Mouse (Mus musculus): ENCODE measurements around the gene Spocd1.
"Not testable (repeated sequence)": the region's sequence is repeated elsewhere in the genome, so short reads cannot be mapped to it uniquely, and the experiment has no call there.

Spocd1 gene

DNA sequence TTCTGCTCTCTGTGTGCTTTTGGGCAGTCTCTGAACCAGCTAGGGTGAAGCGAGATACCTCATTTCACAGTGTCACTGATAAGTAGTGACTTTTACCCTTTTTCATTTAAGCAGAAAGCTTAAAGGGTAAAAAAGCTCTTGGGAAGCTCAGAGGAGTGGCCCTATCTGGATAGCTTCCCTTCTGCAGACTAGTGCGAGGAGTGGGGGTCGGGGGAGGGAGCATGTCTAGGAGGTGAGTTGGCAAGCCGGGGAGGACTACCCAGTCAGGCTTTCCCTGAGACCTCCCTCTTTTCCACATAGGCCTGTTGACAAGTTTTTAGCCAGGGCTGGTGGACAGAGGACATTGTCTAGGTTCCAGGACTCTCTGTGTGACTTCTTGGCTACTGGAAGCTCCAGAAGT lies at the start of gene Spocd1:
Gene Spocd1, plus strand, starts transcription at position 301 of the 400 bp plus-strand sequence.
- DNase-seq (ENCODE audit: low read depth in 2 of 2, low spot score in 2 of 2): no peak

GRCm38 (mm10) chr4:129880615-129881014 lies 48.4 kb upstream of the Spocd1 start:
- DNase-seq (ENCODE audit: low read depth in 2 of 2, low spot score in 2 of 2): no peak

- DNase-seq (ENCODE audit: low read depth in 2 of 2, low spot score in 2 of 2): no peak
These were observed 47.4 kb upstream of the Spocd1 start for GRCm38 (mm10) chr4:129881661-129882060.

DNA sequence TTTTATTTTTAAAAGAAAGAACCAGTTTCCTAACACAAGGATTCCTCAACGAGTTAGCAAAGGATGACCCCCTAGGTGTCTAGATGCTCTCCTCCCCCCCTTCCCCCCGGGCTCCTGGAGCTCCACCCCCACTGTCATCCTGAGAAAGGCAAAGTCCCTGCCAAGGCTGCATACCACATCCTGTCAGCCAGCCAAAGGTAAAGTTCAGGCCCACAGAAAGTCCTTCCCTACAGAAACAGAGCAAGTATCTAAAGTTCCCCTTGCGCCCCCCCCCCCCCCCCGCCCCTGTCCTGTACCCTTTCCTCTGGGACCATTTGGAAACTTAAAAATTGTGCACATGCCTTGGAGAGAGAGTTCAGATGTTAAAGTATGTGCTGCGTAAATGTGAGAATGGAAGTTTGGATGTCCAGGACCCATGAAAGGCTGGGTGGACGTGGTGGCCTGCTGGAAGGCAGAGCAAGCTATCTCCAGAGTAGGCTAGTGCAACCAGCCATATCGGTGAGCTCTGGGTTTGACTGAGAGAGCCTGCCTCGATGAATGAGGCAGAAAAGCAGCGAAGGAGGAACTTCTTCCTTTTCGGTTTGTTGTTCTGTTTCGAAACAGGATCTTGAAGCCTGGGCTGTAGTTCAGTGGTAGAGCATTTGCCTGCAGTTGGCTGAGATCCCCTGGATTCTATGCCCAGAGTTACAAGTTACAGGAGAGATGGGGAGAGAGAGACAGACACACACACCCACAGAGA lies 46.3 kb upstream of the Spocd1 start:
- DNase-seq (ENCODE audit: low read depth in 2 of 2, low spot score in 2 of 2): peak; percentile 34 to 50

DNA sequence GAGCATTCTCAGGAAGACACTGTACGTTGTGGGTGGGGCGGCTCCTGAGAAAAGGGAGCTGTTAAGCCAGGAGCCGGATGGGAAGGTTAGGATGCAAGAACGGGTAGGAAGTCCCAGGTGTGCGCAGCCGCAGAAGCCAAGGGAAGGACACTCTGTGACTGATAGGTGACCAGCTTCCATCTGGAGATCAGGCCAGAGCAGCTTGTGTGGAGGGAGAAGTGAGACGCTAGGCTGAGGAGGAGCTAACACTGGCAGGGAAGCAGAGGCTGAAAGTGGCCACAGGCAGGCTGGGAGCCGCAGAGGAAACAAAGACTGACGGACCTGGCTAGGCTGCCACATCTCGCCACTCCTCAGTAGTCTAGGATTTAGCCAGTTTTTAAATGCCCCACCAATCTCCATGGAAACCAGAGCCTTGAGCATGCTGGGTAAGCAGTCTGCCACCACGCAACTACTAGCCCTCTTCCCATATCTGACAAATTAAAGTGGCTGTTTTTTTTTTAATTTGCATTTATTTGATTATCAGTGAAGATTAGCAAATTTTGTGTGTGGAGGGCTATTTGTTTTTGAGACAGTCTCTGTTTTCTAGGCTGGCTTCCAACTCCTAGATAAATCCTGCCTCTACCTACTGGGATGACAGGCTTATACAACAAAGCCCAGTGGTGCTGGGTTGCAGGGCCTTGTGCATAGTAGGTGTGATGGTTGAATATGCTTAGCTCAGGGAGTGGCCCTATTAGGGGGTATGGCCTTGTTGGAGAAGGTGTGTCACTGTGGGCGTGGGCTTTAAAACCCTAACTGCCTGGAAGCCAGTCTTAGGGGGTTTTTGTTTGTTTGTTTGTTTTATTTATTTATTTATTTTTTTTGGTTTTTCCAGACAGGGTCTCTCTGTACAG lies 44.8 kb upstream of the Spocd1 start:
- no peak for DNase-seq (ENCODE audit: low read depth in 2 of 2, low spot score in 2 of 2)

- DNase-seq (ENCODE audit: low read depth in 2 of 2, low spot score in 2 of 2): no peak
These were observed 39.4 kb upstream of the Spocd1 start for GRCm38 (mm10) chr4:129889661-129890060.

DNA sequence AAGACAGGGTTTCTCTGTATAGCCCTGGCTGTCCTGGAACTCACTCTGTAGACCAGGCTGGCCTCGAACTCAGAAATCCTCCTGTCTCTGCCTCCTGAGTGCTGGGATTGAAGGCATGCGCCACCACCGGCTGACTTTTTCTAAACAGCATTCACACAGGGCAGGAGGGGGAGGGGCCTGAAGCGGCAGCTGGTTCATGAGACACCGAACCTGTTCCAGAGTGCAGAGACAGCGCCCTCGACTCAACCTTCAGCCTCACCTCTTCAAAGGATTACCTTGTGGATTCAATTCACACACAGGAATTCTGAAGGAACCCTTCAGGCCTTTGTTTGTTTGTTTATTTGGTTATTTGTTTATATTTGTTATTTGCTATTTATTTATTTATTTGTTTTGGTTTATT lies 39.0 kb upstream of the Spocd1 start:
- DNase-seq (ENCODE audit: low read depth in 2 of 2, low spot score in 2 of 2): no peak

DNA sequence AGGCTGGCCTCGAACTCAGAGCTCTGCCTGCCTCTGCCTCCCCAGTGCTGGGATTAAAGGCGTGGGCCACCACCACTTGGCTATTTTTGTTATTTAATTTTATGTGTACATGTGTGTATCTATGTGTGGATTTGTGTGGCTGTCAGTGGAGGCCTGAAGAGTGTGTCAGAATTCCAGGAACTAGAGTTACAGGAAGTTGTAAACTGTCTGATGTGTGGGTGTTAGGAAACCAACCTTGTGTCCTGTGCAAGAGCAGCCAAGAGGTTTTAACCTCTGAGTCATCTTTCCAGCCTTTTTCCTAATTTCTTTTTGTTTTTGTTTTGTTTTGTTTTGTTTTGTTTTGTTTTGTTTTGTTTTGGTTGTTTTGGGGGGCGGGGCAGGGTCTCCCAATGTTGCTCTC lies 34.2 kb upstream of the Spocd1 start:
- no peak for DNase-seq (ENCODE audit: low read depth in 2 of 2, low spot score in 2 of 2)

DNA sequence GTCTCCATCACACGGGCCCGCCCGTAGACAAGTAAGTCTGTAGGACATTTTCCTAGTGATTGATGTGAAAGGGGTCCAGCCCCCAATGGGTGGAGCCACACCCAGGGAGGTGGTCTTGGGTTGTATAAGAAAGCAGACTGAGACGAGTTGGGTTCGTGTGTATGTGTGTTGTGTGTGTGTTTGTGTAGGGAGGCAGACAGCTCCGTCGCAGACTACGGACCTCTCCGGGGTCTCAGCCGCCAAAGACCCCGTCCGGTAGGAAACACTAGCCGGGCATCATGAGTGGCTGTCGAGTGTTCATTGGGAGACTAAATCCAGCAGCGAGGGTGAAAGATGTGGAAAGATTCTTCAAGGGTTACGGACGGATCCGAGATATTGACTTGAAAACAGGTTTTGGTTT lies 30.2 kb upstream of the Spocd1 start:
- not testable (repeated sequence) for DNase-seq (ENCODE audit: low read depth in 2 of 2, low spot score in 2 of 2)

- DNase-seq (ENCODE audit: low read depth in 2 of 2, low spot score in 2 of 2): no peak
These were observed 26.7 kb upstream of the Spocd1 start for GRCm38 (mm10) chr4:129902394-129902793.

- no peak for DNase-seq (ENCODE audit: low read depth in 2 of 2, low spot score in 2 of 2)
These were observed 25.5 kb upstream of the Spocd1 start for GRCm38 (mm10) chr4:129903577-129903976.

DNA sequence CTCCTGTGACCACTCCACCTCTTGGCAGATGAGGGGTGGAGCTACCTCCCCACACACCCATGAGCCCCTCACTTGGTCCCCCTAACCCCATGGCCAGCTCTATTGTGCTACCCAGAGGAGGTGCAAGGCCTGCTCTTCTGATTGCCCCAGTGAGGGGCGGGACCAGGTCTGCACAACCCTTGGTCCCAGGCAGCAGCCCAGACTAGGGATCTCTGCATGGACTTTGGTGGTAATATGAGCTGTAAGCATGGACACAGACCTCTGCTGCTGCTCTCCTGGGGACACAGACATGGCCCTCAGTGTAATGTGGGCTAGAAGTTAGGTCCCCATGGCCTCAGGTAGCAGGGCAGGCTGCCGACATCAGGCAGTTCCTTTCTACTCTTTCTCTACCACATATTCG lies 24.0 kb upstream of the Spocd1 start:
- DNase-seq (ENCODE audit: low read depth in 2 of 2, low spot score in 2 of 2): no peak

GRCm38 (mm10) chr4:129906016-129906415 lies 23.0 kb upstream of the Spocd1 start:
- DNase-seq (ENCODE audit: low read depth in 2 of 2, low spot score in 2 of 2): no peak

DNA sequence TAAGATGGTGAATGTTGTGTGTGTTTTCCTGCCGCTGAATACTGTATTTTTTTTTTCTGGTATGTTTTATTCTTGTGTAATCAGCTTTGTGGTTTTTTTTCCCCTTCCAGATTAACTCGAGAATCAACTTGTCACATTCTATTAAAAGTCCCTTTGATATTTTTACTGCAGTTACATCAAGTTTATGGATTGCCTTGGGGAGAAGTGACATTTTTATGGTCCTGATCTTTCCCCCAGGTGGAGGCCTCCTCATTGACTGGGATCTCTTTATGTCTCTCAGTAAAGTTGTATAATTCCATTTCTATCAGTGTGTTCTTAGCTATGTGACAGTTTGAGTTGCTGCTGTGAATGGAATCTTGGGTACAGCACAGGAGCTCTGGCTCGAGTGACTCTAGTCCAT lies 20.2 kb upstream of the Spocd1 start:
- no peak for DNase-seq (ENCODE audit: low read depth in 2 of 2, low spot score in 2 of 2)

GRCm38 (mm10) chr4:129909261-129909731 lies 19.8 kb upstream of the Spocd1 start:
- DNase-seq (ENCODE audit: low read depth in 2 of 2, low spot score in 2 of 2): no peak

DNA sequence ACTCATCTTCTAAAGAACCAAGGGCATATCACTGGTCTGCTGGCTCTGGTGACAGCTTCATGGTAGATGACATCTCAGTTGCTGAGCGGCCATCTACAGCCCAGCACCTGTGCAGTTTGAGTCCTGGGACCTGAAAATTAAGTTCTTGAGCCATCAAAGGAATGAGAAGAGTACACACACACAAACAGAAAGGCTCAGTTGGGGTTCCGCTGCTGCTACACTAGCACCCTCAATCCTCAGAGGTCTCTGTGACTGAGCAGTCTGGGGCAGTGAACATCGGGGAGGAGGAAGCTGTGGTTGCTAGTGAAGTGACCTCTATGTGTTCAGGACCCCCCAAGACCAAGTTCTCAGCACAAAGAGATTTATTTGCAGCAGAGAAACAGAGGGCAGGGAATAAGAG lies 16.1 kb upstream of the Spocd1 start:
- no peak for DNase-seq (ENCODE audit: low read depth in 2 of 2, low spot score in 2 of 2)

- DNase-seq (ENCODE audit: low read depth in 2 of 2, low spot score in 2 of 2): peak in 1 of 2 experiments; percentile 37
These were observed 15.0 kb upstream of the Spocd1 start for GRCm38 (mm10) chr4:129913761-129914644.

DNA sequence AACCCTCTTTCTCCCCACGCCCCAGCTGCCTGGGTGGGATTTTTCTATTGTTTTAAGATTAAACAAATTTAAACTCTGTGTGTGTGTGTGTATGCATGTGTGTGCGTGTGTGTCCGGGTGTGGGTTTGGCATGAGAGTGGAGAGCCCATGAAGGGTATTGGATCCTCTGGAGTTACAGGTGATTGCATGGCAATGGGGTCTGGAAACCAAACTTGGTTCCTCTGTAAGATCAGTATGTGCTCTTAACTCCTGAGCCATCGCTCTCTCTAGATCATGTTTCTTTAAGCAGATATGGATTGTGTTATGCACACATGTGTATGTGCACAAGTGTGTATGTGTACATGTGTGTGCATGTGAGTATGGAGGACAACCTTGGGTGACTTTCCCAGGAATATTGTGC lies 14.4 kb upstream of the Spocd1 start:
- DNase-seq (ENCODE audit: low read depth in 2 of 2, low spot score in 2 of 2): no peak

DNA sequence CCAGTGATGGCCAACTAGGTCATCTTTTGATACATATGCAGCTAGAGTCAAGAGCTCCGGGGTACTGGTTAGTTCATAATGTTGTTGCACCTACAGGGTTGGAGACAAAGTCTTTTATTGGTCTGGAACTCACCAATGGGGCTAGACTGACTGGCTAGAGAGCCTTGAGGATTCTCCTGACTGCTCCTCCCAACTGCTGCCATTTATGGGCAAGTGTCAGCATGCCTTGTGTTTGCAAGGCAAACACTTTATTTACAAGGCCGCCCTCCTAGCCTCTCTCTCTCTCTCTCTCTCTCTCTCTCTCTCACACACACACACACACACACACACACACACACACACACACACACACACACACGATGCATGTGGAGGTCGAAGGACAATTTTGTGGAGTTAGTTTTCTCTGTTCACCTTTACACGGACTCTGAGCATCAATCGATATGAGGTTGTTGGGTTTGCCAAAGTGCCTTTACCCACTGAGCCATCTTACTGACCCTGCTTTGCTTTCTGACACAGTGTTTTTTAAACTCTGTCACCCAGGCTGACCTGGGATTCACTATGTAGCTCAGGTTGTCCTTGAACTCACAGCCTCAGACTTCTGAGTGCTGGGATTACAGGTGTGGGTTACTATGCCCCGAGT lies 13.6 kb upstream of the Spocd1 start:
- no peak for DNase-seq (ENCODE audit: low read depth in 2 of 2, low spot score in 2 of 2)

DNA sequence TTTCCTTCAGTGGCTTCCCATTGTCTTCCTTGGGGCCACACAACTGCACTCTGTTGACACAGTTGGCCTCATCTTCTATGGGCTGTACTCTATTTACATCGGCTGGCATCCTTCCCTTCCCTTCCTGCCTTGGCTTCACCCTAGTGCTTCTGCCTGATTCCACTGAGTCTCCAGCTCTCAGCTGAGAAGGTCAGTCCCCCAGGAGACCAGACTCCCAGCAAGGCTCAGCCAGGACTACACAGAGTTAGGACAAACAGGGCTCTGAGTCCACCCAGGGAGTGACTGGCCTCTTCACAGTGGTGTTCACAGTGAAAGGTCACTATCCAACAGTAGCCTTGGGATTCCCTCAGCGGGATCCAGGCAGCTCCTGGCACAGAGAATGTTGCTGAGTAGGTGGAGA lies 12.9 kb upstream of the Spocd1 start:
- no peak for DNase-seq (ENCODE audit: low read depth in 2 of 2, low spot score in 2 of 2)

Data from CD8-positive naive resting alpha-beta T cell, adult 2 months (primary cell).